Mouse (Mus musculus) heart, embryonic 11.5 days (tissue): ENCODE results near the gene Taf5l. TPM values are rescaled to one million over a fixed set of nuclear protein-coding genes. Genes with fewer than 3 reads are reported as not detected.
A peak's percentile ranks its signal among the peaks of the same experiment; 100 is the strongest.

Experiments
- ATAC-seq: fragments of 200-750 bp; cut with Nextera tagmentation; replicated peaks from 2 replicates; pipeline ENCODE4 v1.8.0; 2017; ENCODE audit warnings: moderate library complexity; ENCODE audit not compliant: insufficient number of reproducible peaks, low FRiP score, low TSS enrichment
- H3K27ac ChIP-seq: fragments of 300-500 bp; sonication (generic); 2 replicates; pipeline ENCODE4 v1.5.1; 2014; ENCODE audit warnings: mild to moderate bottlenecking, low read depth, low read length
- H3K27me3 ChIP-seq: fragments of 300-500 bp; sonication (generic); 2 replicates; pipeline ENCODE4 v1.6.1; 2014; ENCODE audit warnings: mild to moderate bottlenecking, low read length, mixed read lengths; ENCODE audit not compliant: control insufficient read depth, insufficient read depth
- H3K36me3 ChIP-seq: fragments of 300-500 bp; sonication (generic); 2 replicates; pipeline ENCODE4 v1.6.1; 2014; ENCODE audit warnings: mild to moderate bottlenecking, low read length, moderate library complexity, mixed read lengths; ENCODE audit not compliant: control insufficient read depth, insufficient read depth
- H3K4me1 ChIP-seq: fragments of 300-500 bp; sonication (generic); 2 replicates; pipeline ENCODE4 v1.6.1; 2014; ENCODE audit warnings: low read length; ENCODE audit not compliant: control insufficient read depth, insufficient read depth
- H3K4me2 ChIP-seq: fragments of 300-500 bp; sonication (generic); 2 replicates; pipeline ENCODE4 v1.6.1; 2014; ENCODE audit warnings: mild to moderate bottlenecking, moderate library complexity
- H3K4me3 ChIP-seq: fragments of 300-500 bp; sonication (generic); 2 replicates; pipeline ENCODE4 v1.5.1; 2014; ENCODE audit warnings: low read depth, low read length
- H3K9ac ChIP-seq: fragments of 300-500 bp; sonication (generic); 2 replicates; pipeline ENCODE4 v1.6.1; 2014; ENCODE audit warnings: mild to moderate bottlenecking, low read depth, low read length, moderate library complexity
- H3K9me3 ChIP-seq: fragments of 300-500 bp; sonication (generic); replicated peaks from 2 replicates; pipeline ENCODE4 v1.6.1; 2016; ENCODE audit warnings: low read length; ENCODE audit not compliant: control insufficient read depth
- WGBS: fragments of 180-500 bp; shearing (Covaris S2); extraction: QIAGEN DNeasy Blood & Tissue Kit; methylation state at CpG from one replicate; pipeline ENCODE4 v1.1.7; 2014; ENCODE audit not compliant: insufficient replicate concordance; 5-methylcytosine and 5-hydroxymethylcytosine counted together
- polyA plus RNA-seq: library from polyadenylated mRNA; unstranded; fragments of >200 nt; fragmentation: Nextera tagmentation; extraction: Ambion mirVana; gene quantifications from 2 replicates; pipeline ENCODE4 v1.2.1, GENCODE M21; 2014

Gene Taf5l
- polyA plus RNA-seq: 31.2 and 32.0 TPM in 2 replicates

DNA sequence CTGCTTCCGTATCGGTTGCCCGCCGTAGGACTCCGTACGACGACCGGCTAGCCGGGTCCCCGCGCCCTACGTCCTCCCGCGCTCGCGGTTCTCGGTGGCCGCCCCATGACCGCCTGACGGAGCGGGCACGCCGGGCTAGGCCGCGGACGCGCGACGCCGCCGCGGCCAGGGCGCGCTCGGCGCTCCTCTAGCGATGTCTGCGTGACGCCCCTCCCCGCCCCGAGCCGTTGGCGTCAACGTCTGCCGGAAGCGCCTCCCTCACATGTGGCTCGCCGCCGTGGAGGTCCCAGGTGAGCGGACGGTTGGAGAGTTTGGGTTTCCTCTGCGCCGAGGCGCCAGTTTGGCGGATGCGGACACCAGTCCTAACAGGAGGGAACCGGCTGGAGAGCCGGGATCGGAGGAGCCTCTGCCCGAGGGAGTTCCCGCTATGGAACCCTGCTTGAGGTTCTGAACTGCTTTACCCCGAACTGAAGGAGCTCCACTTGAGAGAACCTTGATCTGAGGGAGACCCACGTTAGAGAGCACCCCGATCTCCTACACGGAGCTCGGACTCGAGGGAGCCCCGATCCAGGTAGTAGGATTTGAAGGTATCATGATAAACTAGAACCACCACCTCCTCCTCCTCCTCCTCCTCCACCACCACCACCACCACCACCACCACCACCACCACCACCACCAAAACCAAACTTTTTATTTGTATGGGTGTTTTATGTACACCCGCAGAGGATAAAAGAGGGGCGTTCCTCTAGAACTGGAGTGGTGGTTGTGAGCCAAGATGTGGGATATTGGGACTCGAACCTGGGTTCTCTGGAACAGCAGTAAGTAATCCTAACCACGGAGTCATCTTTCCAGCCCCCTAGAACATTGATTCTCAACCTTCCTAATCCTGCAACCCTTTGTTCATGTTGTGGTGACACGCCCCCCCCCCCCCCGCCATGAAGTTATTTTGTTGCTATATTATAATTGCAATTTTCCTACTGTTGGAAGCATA, at the start of gene Taf5l, which contains the start of gene Urb2:
Taf5l (minus strand) TSS at position 161 of the 991 bp plus-strand sequence.
Urb2 (plus strand) TSS at position 272 of the 991 bp plus-strand sequence.
- peaks cover 4% of the 10 kb centered on the region; the same call in 1 of the 2 replicates for H3K36me3 ChIP-seq
- peak; percentile 90 for ATAC-seq
- H3K4me1 ChIP-seq: peaks cover 17% of the 10 kb centered on the region
- peak within 1 kb of the TSS; percentile 93 for H3K9ac ChIP-seq
- H3K4me3 ChIP-seq: peak within 1 kb of the TSS; percentile 91
- peak within 1 kb of the TSS; percentile 89 for H3K27ac ChIP-seq
- H3K4me2 ChIP-seq: peak within 1 kb of the TSS; percentile 85
- H3K9me3 ChIP-seq: no peaks in the 10 kb centered on the region
- no peaks in the 10 kb centered on the region for H3K27me3 ChIP-seq
- whole genome bisulfite sequencing: 1% methylated on average over 73 of the region's 74 CpGs

DNA sequence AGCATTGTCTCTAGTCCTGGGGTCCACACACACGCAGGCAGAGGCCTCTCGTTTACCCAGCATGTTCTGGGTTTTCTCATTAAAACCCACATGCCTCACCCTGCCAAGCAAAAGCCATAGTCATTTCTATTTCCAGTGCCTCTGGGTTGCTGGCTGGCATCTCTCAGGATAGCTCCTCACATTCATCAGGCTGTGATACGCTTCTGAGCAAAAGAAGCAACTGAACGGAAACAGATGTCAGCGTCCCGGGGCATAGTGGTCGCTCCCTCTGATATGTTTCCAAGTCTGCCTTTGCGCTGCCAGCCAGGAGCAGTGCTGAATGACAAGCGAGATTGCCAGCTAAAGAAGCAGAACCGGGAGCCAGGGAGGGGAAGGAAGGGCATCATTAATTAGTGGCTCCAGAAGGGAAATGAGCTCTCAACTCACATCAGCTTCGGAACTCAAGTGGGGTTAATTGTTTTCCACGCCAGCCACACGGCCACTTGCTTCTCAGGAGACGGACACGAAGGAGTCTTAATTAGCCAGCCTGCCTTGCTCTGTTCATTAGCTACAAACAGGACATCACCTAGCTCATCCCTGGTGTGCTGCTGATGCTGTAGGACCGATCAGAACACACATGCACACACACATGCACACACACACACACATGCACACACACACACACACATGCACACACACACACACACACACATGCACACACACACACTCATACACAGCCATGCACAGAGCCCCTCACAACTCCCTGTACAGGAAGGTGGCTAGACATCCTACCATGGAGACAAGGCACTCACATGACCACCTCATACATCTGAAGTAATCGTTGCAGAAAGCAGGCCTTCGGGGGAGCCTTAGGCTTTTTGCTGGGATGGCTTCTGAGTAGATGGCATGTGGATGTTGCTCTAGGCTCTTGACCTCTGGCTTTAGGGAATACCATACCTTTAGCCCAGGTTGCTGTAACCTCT, 49.4 kb upstream of the Taf5l start:
- WGBS: 46% methylated on average over 18 of the region's 18 CpGs
- no peak overlapping the region for H3K9ac ChIP-seq
- no peak overlapping the region for H3K27ac ChIP-seq

GRCm38 (mm10) chr8:124067059-124067750, 46.0 kb upstream of the Taf5l start:
- 60% methylated on average over 4 of the region's 4 CpGs for WGBS
- ATAC-seq: no peak
- H3K4me1 ChIP-seq: peaks cover 7% of the 10 kb centered on the region
- H3K9me3 ChIP-seq: no peaks in the 10 kb centered on the region
- H3K27ac ChIP-seq: no peak overlapping the region
- no peak overlapping the region for H3K4me3 ChIP-seq
- H3K27me3 ChIP-seq: 0 out of 2 replicates have a peak, but pooled peaks cover 4% of the 10 kb centered on the region
- no peak overlapping the region for H3K4me2 ChIP-seq
- H3K9ac ChIP-seq: no peak overlapping the region
- H3K36me3 ChIP-seq: no peaks in the 10 kb centered on the region

More for the DNA sequence above, 49.4 kb upstream of the Taf5l start:
- ATAC-seq: no peak
- no peak overlapping the region for H3K4me2 ChIP-seq
- H3K4me3 ChIP-seq: no peak overlapping the region
- no peaks in the 10 kb centered on the region for H3K36me3 ChIP-seq
- H3K27me3 ChIP-seq: 0 out of 2 replicates have a peak, but pooled peaks cover 4% of the 10 kb centered on the region
- H3K9me3 ChIP-seq: no peaks in the 10 kb centered on the region
- H3K4me1 ChIP-seq: peaks cover 7% of the 10 kb centered on the region

DNA sequence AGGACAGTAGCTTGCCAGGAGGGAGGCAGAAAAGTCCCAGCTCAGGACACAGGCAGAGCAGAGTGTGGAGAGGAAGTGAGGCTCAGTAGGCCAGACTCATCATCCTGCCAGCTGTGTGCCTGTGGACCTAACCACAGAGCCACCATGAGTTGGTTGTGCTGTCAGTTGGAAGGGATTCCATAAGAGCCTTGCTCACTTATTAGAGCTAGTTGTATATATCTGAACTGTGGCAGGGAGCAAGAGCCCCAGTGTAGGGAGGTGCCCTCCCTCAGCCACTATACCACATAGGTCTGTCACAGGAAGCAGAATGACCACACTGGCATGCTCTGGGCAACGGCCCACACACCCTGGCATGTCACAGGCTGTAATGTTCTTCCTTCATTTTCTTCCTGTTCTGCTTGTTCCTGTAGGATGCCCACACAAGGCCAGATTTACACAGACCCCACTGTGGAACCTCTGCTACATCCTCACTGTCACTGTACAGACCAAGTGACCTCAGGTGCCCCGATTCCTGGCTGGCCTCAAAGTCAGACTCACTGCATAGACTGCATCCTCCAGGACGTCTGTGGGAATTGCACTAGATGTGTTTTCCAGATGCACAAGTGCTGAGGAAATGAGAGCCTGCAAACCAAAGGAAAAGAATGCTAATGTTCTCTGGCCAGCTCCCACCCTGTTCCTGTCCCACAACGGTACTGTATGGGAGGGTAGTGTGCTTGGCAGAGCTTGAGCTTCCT, 45.3 kb upstream of the Taf5l start:
- ATAC-seq: no peak
- 52% methylated on average over 4 of the region's 4 CpGs for WGBS

GRCm38 (mm10) chr8:124056832-124057655, 35.8 kb upstream of the Taf5l start:
- ATAC-seq: no peak
- WGBS: 78% methylated on average over 11 of the region's 11 CpGs
- Histone ChIP-seq H3K27me3 (peaks cover 3% of the 10 kb centered on the region), H3K4me1 (no peaks in the 10 kb centered on the region), H3K4me3 (no peak overlapping the region), H3K9ac (no peak overlapping the region), H3K36me3 (no peaks in the 10 kb centered on the region), H3K9me3 (no peaks in the 10 kb centered on the region), H3K4me2 (no peak overlapping the region), H3K27ac (no peak overlapping the region)

More for the DNA sequence above, 45.3 kb upstream of the Taf5l start:
- Histone ChIP-seq H3K4me3 (no peak overlapping the region), H3K4me2 (no peak overlapping the region), H3K4me1 (peaks cover 7% of the 10 kb centered on the region), H3K9me3 (no peaks in the 10 kb centered on the region), H3K27ac (no peak overlapping the region), H3K36me3 (no peaks in the 10 kb centered on the region), H3K27me3 (0 out of 2 replicates have a peak, but pooled peaks cover 4% of the 10 kb centered on the region), H3K9ac (no peak overlapping the region)

- Histone ChIP-seq H3K9me3 (no peaks in the 10 kb centered on the region), H3K4me1 (no peaks in the 10 kb centered on the region), H3K27ac (no peak overlapping the region), H3K9ac (no peak overlapping the region), H3K27me3 (peaks cover 3% of the 10 kb centered on the region), H3K36me3 (no peaks in the 10 kb centered on the region), H3K4me3 (no peak overlapping the region), H3K4me2 (no peak overlapping the region)
- WGBS: 47% methylated on average over 4 of the region's 4 CpGs
- no peak; the same call in 1 of the 2 replicates for ATAC-seq
Observed at GRCm38 (mm10) chr8:124052568-124052967, 31.4 kb upstream of the Taf5l start.

DNA sequence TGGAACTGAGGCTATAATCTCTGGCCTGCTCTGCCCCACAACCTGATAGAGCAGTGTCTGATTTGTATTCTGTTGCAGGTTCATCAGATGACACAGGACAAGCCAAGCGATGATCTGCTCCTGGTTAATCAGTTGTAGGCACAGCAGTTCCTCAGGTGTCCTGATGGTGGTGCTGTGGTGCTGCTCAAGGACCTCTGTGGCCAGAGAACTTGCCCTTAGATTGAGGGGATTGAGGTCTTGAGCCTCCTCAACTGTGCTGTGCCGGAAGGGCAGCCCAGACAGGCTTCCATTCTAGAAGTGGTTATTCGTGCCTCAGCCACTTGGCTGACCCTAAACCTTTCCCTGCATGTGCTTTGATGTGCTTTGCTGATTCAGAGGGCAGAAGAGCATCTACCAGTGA, 30.9 kb upstream of the Taf5l start:
- H3K36me3 ChIP-seq: 0 out of 2 replicates have a peak, but pooled peaks cover under 1% of the 10 kb centered on the region
- H3K4me1 ChIP-seq: no peaks in the 10 kb centered on the region
- no peaks in the 10 kb centered on the region for H3K9me3 ChIP-seq
- no peak overlapping the region for H3K4me3 ChIP-seq
- no peak; the same call in 1 of the 2 replicates for ATAC-seq
- no peak overlapping the region for H3K4me2 ChIP-seq
- no peak overlapping the region for H3K27ac ChIP-seq
- no peak overlapping the region for H3K9ac ChIP-seq
- peaks cover 1% of the 10 kb centered on the region for H3K27me3 ChIP-seq
- 30% methylated on average over 3 of the region's 3 CpGs for WGBS
